Mouse (Mus musculus): ENCODE data around the gene Fam208b.
A peak's percentile ranks its signal among the peaks of the same experiment; 100 is the strongest.
"Not testable (repeated sequence)": the region's sequence is repeated elsewhere in the genome, so short reads cannot be mapped to it uniquely, and the experiment has no call there.

The Fam208b gene

GRCm38 (mm10) chr13:3563953-3564352, 47.0 kb downstream of the Fam208b start:
- no peak for DNase-seq (ENCODE audit: low read depth, low spot score)

- DNase-seq (ENCODE audit: low read depth, low spot score) = no peak
These were observed 47.8 kb downstream of the Fam208b start for GRCm38 (mm10) chr13:3563130-3563529.

GRCm38 (mm10) chr13:3547856-3548255, 63.1 kb downstream of the Fam208b start:
- no peak for DNase-seq (ENCODE audit: low read depth, low spot score)

- DNase-seq (ENCODE audit: low read depth, low spot score) = no peak
These were observed 63.5 kb downstream of the Fam208b start for GRCm38 (mm10) chr13:3547410-3547809.

GRCm38 (mm10) chr13:3544925-3545324, 66.0 kb downstream of the Fam208b start:
- no peak for DNase-seq (ENCODE audit: low read depth, low spot score)

- no peak for DNase-seq (ENCODE audit: low read depth, low spot score)
These were observed 66.6 kb downstream of the Fam208b start for GRCm38 (mm10) chr13:3544077-3544874.

GRCm38 (mm10) chr13:3541159-3541782, 69.6 kb downstream of the Fam208b start:
- DNase-seq (ENCODE audit: low read depth, low spot score) = no peak

- DNase-seq (ENCODE audit: low read depth, low spot score) = no peak
These were observed 70.7 kb downstream of the Fam208b start for GRCm38 (mm10) chr13:3540166-3540565.

- no peak for DNase-seq (ENCODE audit: low read depth, low spot score)
These were observed 71.8 kb downstream of the Fam208b start for GRCm38 (mm10) chr13:3538969-3539562.

GRCm38 (mm10) chr13:3538223-3538968, 72.5 kb downstream of the Fam208b start:
- DNase-seq (ENCODE audit: low read depth, low spot score) = peak; percentile 83

- DNase-seq (ENCODE audit: low read depth, low spot score) = peak; percentile 98
These were observed 73.2 kb downstream of the Fam208b start, which contains the start of gene Gdi2 for GRCm38 (mm10) chr13:3537594-3538222. Gene Gdi2 (plus strand): TSS chr13:3538063.

GRCm38 (mm10) chr13:3534146-3534545, 76.8 kb downstream of the Fam208b start:
- no peak for DNase-seq (ENCODE audit: low read depth, low spot score)

- peak; percentile 66 for DNase-seq (ENCODE audit: low read depth, low spot score)
These were observed 78.5 kb downstream of the Fam208b start for GRCm38 (mm10) chr13:3532451-3532850.

- DNase-seq (ENCODE audit: low read depth, low spot score) = peak; percentile 91
These were observed 79.1 kb downstream of the Fam208b start for GRCm38 (mm10) chr13:3531692-3532320.

GRCm38 (mm10) chr13:3531176-3531575, 79.7 kb downstream of the Fam208b start:
- peak; percentile 73 for DNase-seq (ENCODE audit: low read depth, low spot score)

GRCm38 (mm10) chr13:3530451-3530850, 80.5 kb downstream of the Fam208b start:
- no peak for DNase-seq (ENCODE audit: low read depth, low spot score)

- DNase-seq (ENCODE audit: low read depth, low spot score) = no peak
These were observed 84.6 kb downstream of the Fam208b start for GRCm38 (mm10) chr13:3526328-3526727.

GRCm38 (mm10) chr13:3525611-3526051, 85.3 kb downstream of the Fam208b start:
- DNase-seq (ENCODE audit: low read depth, low spot score) = no peak

- no peak for DNase-seq (ENCODE audit: low read depth, low spot score)
These were observed 87.0 kb downstream of the Fam208b start for GRCm38 (mm10) chr13:3523946-3524345.

GRCm38 (mm10) chr13:3523459-3523858, 87.4 kb downstream of the Fam208b start:
- DNase-seq (ENCODE audit: low read depth, low spot score) = no peak

GRCm38 (mm10) chr13:3519994-3520393, 90.9 kb downstream of the Fam208b start:
- not testable (repeated sequence) for DNase-seq (ENCODE audit: low read depth, low spot score)

Data from ES-CJ7 (cell line).